Mouse (Mus musculus) myocyte (in vitro differentiated cells): Measurements from ENCODE around the gene Ddah2.

Source experiments
- MYOG ChIP-seq, 3 experiments: IDR thresholded peaks; one replicate each; pipeline ENCODE4 v1.6.1; 2011; ENCODE audit warnings: control low read depth in 2 of 3, low read depth in 2 of 3, mild to moderate bottlenecking in 2 of 3; ENCODE audit not compliant: insufficient read length in 2 of 3, control insufficient read depth in 1 of 3, insufficient read depth in 1 of 3
- POLR2A ChIP-seq: IDR thresholded peaks from one replicate; pipeline ENCODE4 v1.6.1; 2011; ENCODE audit warnings: low read depth, mild to moderate bottlenecking, control low read depth, moderate library complexity; ENCODE audit not compliant: insufficient read length

GRCm38 (mm10) chr17:35085208-35085865 lies 26.5 kb downstream of the Ddah2 start, which contains the start of gene Ly6g6f:
- TF ChIP-seq MYOG (IDR thresholded peaks at IDR 0.05; ENCODE audit: control insufficient read depth in 1 of 3, insufficient read depth in 1 of 3, insufficient read length in 2 of 3, low read depth in 2 of 3) (no peak), POLR2A (no peak)
